Mouse (Mus musculus): ENCODE results near the gene Cherp. TPM values are rescaled to one million over a fixed set of nuclear protein-coding genes. Genes with fewer than 3 reads are reported as not detected.

Cherp gene
- total and polyA plus RNA-seq, 3 experiments = 21.1 to 106 (median 78.0) TPM

DNA sequence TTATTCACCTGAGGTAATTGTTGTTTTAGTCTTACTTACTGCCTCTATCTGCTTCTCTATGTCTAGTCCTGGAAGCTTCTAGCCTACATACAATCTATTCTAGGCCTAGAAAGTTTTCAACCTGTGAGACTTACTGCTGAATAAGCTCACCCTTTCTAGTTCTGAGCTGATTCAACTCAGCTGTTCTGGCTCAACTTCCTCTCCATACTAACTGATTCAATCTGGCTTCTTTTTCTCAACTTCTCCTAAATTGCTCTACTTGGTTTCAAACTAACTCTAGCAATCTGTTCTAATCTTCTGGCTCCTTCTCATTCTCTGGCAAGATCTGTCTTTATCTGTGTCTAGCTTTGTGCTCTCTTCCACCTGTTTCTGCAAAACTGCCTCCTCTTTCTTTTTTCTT, 46.9 kb upstream of the Cherp start:
- Histone ChIP-seq H3K9me3 (replicated peaks; ENCODE audit: insufficient read depth, low read length) (no peaks in the 10 kb centered on the region), H3K9ac (ENCODE audit: control insufficient read depth, low read depth, low read length, poor library complexity, severe bottlenecking) (no peak overlapping the region), H3K27ac (ENCODE audit: control insufficient read depth, low read depth, low read length) (no peak overlapping the region), H3K4me1 (ENCODE audit: control insufficient read depth in 1 of 2, insufficient read depth in 2 of 2, low read length in 2 of 2) (peaks cover 2 to 3% of the 10 kb centered on the region in 2 experiments; a peak in 2 of 4 replicates), H3K4me3 (ENCODE audit: control insufficient read depth in 1 of 2, insufficient read depth in 1 of 2, low read depth in 2 of 2, low read length in 2 of 2) (no peak overlapping the region), H3K36me3 (ENCODE audit: control insufficient read depth in 1 of 2, insufficient read depth in 2 of 2, low read length in 2 of 2) (peaks cover 1 to 15% of the 10 kb centered on the region in 2 experiments), H3K79me2 (ENCODE audit: control insufficient read depth, insufficient read depth, low read length, poor library complexity) (peaks cover 32% of the 10 kb centered on the region), H3K27me3 (ENCODE audit: control insufficient read depth in 1 of 2, insufficient read depth in 2 of 2, low read length in 2 of 2) (no peaks in the 10 kb centered on the region)
- no peak for TF ChIP-seq NRF1 (IDR thresholded peaks at IDR 0.05; ENCODE audit: insufficient read depth, low read depth, low read length, poor library complexity, severe bottlenecking)
- TF ChIP-seq TBP (IDR thresholded peaks at IDR 0.05; ENCODE audit: low read depth, low read length) = peak; percentile 75
- peak; percentile 74 for TF ChIP-seq GATA1 (IDR thresholded peaks at IDR 0.05; ENCODE audit: low read depth, low read length)
- peak; percentile 67; the same call in 1 of the 2 replicates for TF ChIP-seq TCF12 (IDR thresholded peaks at IDR 0.05; ENCODE audit: low read depth, low read length)
- TF ChIP-seq EP300 (IDR thresholded peaks at IDR 0.05; ENCODE audit: low read depth in 1 of 2, low read length in 2 of 2) = peak; percentile 51 to 62; a peak in 2 of 4 replicates
- peak; percentile 84 for TF ChIP-seq ETS1 (IDR thresholded peaks at IDR 0.05; ENCODE audit: low read depth, low read length)
- peak; percentile 38; the same call in 1 of the 2 replicates for TF ChIP-seq SIN3A (IDR thresholded peaks at IDR 0.05; ENCODE audit: low read length)
- TF ChIP-seq GABPA (IDR thresholded peaks at IDR 0.05; ENCODE audit: low read depth, low read length) = no peak
- peak; percentile 94 for TF ChIP-seq RCOR1 (IDR thresholded peaks at IDR 0.05; ENCODE audit: low read depth, low read length)
- peak; percentile 73 for DNase-seq (ENCODE audit: low read depth, low spot score)

DNA sequence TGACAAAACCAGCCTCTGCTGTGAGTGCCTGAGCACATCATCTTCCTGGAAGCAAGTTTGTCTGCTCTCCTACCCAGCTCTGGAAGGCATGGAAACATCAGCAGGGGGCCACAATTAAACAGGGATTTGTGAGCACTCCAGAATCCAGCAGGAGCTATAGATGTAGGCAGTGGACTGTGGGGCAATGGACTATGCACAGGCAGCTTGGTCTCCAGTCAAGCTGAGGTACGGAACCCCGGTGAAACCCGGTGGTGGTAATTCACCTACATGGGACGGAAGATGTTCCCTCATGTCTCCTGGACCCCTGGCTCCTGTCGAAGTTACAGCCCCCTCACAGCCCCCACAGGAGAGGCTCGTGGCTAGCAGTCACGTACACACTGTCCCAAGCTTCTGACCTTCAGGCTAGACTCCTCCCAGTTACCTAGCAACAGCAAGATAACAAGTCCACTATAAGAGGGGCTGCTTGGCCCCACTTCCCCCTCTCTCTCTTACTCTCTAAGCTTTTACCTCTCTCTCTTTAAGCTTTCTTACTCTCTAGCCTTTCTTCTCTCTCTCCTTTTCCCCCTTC, 42.5 kb upstream of the Cherp start:
- no peak overlapping the region for H3K9ac ChIP-seq (ENCODE audit: control insufficient read depth, low read depth, low read length, poor library complexity, severe bottlenecking)
- TF ChIP-seq ELF1 (IDR thresholded peaks at IDR 0.05; ENCODE audit: low read depth, low read length) = no peak
- no peaks in the 10 kb centered on the region for H3K9me3 ChIP-seq (replicated peaks; ENCODE audit: insufficient read depth, low read length)
- H3K27ac ChIP-seq (ENCODE audit: control insufficient read depth, low read depth, low read length) = no peak overlapping the region
- H3K4me1 ChIP-seq (ENCODE audit: control insufficient read depth in 1 of 2, insufficient read depth in 2 of 2, low read length in 2 of 2) = peaks cover 0 to 3% of the 10 kb centered on the region in 2 experiments; a peak in 1 of 4 replicates
- peaks cover 32% of the 10 kb centered on the region for H3K79me2 ChIP-seq (ENCODE audit: control insufficient read depth, insufficient read depth, low read length, poor library complexity)
- no peak overlapping the region for H3K4me3 ChIP-seq (ENCODE audit: control insufficient read depth in 1 of 2, insufficient read depth in 1 of 2, low read depth in 2 of 2, low read length in 2 of 2)
- peaks cover 4 to 8% of the 10 kb centered on the region in 2 experiments for H3K36me3 ChIP-seq (ENCODE audit: control insufficient read depth in 1 of 2, insufficient read depth in 2 of 2, low read length in 2 of 2)
- DNase-seq (ENCODE audit: low read depth, low spot score) = no peak
- no peaks in the 10 kb centered on the region for H3K27me3 ChIP-seq (ENCODE audit: control insufficient read depth in 1 of 2, insufficient read depth in 2 of 2, low read length in 2 of 2)

DNA sequence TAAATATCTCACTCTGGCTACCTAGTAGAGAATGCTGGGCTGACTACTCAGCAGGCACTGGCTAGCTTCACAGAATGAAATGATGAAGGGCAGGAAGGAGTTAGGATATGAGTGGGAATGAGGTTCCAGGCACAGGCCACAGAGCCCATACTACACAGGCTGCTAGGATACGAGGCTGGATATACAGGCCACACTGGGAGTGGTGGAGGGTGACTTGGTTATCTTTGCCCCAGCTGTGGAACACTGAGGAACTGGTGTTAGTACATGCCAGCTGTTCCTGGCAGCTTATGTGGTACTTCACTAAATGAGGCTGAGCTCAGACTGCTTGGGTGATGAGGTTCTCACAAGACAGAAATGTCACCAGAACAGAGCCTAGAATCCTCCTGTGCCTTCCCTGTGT, 38.1 kb upstream of the Cherp start:
- no peak for TF ChIP-seq HCFC1 (IDR thresholded peaks at IDR 0.05; ENCODE audit: low read depth, low read length)
- TF ChIP-seq POLR2AphosphoS2 (IDR thresholded peaks at IDR 0.05; ENCODE audit: low read length) = no peak
- no peak for TF ChIP-seq CHD1 (IDR thresholded peaks at IDR 0.05; ENCODE audit: low read depth, low read length)
- no peak overlapping the region for H3K4me3 ChIP-seq (ENCODE audit: control insufficient read depth in 1 of 2, insufficient read depth in 1 of 2, low read depth in 2 of 2, low read length in 2 of 2)

More for the DNA sequence above, 38.1 kb upstream of the Cherp start:
- peaks cover 0 to 4% of the 10 kb centered on the region in 2 experiments; a peak in 2 of 4 replicates for H3K4me1 ChIP-seq (ENCODE audit: control insufficient read depth in 1 of 2, insufficient read depth in 2 of 2, low read length in 2 of 2)
- no peak overlapping the region for H3K27ac ChIP-seq (ENCODE audit: control insufficient read depth, low read depth, low read length)
- no peaks in the 10 kb centered on the region for H3K9me3 ChIP-seq (replicated peaks; ENCODE audit: insufficient read depth, low read length)
- H3K9ac ChIP-seq (ENCODE audit: control insufficient read depth, low read depth, low read length, poor library complexity, severe bottlenecking) = no peak overlapping the region
- no peak for DNase-seq (ENCODE audit: low read depth, low spot score)
- H3K79me2 ChIP-seq (ENCODE audit: control insufficient read depth, insufficient read depth, low read length, poor library complexity) = peaks cover 39% of the 10 kb centered on the region
- no peaks in the 10 kb centered on the region for H3K27me3 ChIP-seq (ENCODE audit: control insufficient read depth in 1 of 2, insufficient read depth in 2 of 2, low read length in 2 of 2)
- H3K36me3 ChIP-seq (ENCODE audit: control insufficient read depth in 1 of 2, insufficient read depth in 2 of 2, low read length in 2 of 2) = peaks cover 0 to 4% of the 10 kb centered on the region in 2 experiments; a peak in 1 of 4 replicates

Data from MEL (cell line).